Mouse (Mus musculus) C2C12 (cell line): ENCODE measurements around the gene Csrp2.

Experiments
- CEBPB ChIP-seq: IDR thresholded peaks from one replicate; pipeline ENCODE4 v1.6.1; 2011; ENCODE audit warnings: low read depth, mild to moderate bottlenecking, control low read depth, moderate library complexity
- CTCF ChIP-seq: IDR thresholded peaks from one replicate; pipeline ENCODE4 v1.5.1; 2011; ENCODE audit not compliant: control insufficient read depth, insufficient read depth, insufficient read length
- MAX ChIP-seq: IDR thresholded peaks from one replicate; pipeline ENCODE4 v1.6.1; 2011; ENCODE audit warnings: mild to moderate bottlenecking, control low read depth
- MYOD1 ChIP-seq: IDR thresholded peaks from one replicate; pipeline ENCODE4 v1.6.1; 2011; ENCODE audit warnings: low read depth; ENCODE audit not compliant: control insufficient read depth, insufficient read length
- MYOG ChIP-seq: IDR thresholded peaks from one replicate; pipeline ENCODE4 v1.6.1; 2011; ENCODE audit not compliant: control insufficient read depth, insufficient read length; ENCODE audit errors: extremely low read depth
- USF1 ChIP-seq: IDR thresholded peaks from one replicate; pipeline ENCODE4 v1.6.1; 2011; ENCODE audit warnings: low read depth, mild to moderate bottlenecking, control low read depth, moderate library complexity

DNA sequence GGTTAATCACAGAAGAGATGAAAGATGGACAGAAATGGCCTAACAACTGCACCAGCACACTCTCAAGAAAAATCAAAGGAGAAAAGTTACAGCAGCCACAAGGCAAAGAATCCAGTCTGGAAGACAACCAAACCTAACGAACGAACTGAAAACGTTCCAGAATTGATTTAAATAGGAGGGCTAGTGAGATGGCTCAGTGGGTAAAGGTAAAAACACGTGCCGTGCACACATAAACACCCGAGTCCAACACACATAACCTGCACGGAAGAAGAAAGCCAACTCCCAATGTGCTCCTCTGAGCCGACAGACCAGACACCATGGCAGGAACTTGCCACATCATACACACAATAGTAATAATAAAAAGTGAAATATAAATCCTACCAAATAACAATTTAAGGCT is 32.7 kb downstream of the Csrp2 start:
- TF ChIP-seq CTCF (no peak), CEBPB (no peak), MYOD1 (no peak), USF1 (no peak), MAX (no peak), MYOG (no peak)
